In genomic region chr9:68302232-68302925, GRCm38 (mm10) we compare ENCODE assay signal across 9 mouse cellular contexts.
DNase-seq lines count a peak whose midpoint lies in the region; ATAC-seq and TF ChIP-seq lines count a peak whose summit lies in the region.
"Had no signal": no experiment of that assay in that cellular context is flagged by ENCODE, and none has a peak within 500 bp of the region (broad histone marks: within the 10 kb centered on the region; RNA-seq: fewer than 3 reads in every experiment).

No protein-coding gene starts in this region.

- no peak overlapping the region for H3K4me3 ChIP-seq in liver, adult 2 months (ENCODE audit: insufficient read depth, low read depth, low read length)
- no peak overlapping the region for H3K4me3 ChIP-seq in liver, embryonic 11.5 days (ENCODE audit: low read depth, low read length)
- no peak overlapping the region for H3K4me3 ChIP-seq in embryonic facial prominence, embryonic 15.5 days (replicated peaks)
- H3K4me3 ChIP-seq in heart, embryonic 16.5 days (ENCODE audit: low read length), result no peak overlapping the region

- no peaks in the 10 kb centered on the region for H3K27me3 ChIP-seq in liver, adult 2 months (ENCODE audit: control insufficient read depth, insufficient read depth, low read length)
- H3K27me3 ChIP-seq in liver, embryonic 11.5 days (replicated peaks; ENCODE audit: control insufficient read depth, insufficient read depth, low read length), result no peaks in the 10 kb centered on the region
- H3K27me3 ChIP-seq in embryonic facial prominence, embryonic 15.5 days, result no peaks in the 10 kb centered on the region
- no peaks in the 10 kb centered on the region for H3K27me3 ChIP-seq in heart, embryonic 16.5 days (ENCODE audit: control insufficient read depth, insufficient read depth, low read length)

- WGBS in liver, adult 2 months, result 74% methylated on average over 7 of the region's 7 CpGs
- WGBS in liver, embryonic 11.5 days, result 56% methylated on average over 7 of the region's 7 CpGs
- 53% methylated on average over 7 of the region's 7 CpGs for WGBS in embryonic facial prominence, embryonic 15.5 days
- WGBS in heart, embryonic 16.5 days, result 20% methylated on average over 7 of the region's 7 CpGs

- no peak for TF ChIP-seq CTCF in liver, adult 2 months (IDR thresholded peaks at IDR 0.05; ENCODE audit: low read depth, low read length)

- no peak overlapping the region for H3K4me2 ChIP-seq in liver, embryonic 11.5 days
- H3K4me2 ChIP-seq in embryonic facial prominence, embryonic 15.5 days (replicated peaks), result no peak overlapping the region
- H3K4me2 ChIP-seq in heart, embryonic 16.5 days (ENCODE audit: low read depth, low read length), result peak overlapping the region; percentile 19; the same call in 1 of the 2 replicates

- no peak for TF ChIP-seq POLR2A in liver, adult 2 months (IDR thresholded peaks at IDR 0.05; ENCODE audit: extremely low read depth, insufficient read depth, low read length)

- no peaks in the 10 kb centered on the region for H3K4me1 ChIP-seq in liver, adult 2 months (ENCODE audit: control insufficient read depth, insufficient read depth, low read length)
- H3K4me1 ChIP-seq in liver, embryonic 11.5 days (replicated peaks; ENCODE audit: control insufficient read depth, insufficient read depth, low read length), result no peaks in the 10 kb centered on the region
- peaks cover 5% of the 10 kb centered on the region; the same call in 1 of the 2 replicates for H3K4me1 ChIP-seq in embryonic facial prominence, embryonic 15.5 days
- H3K4me1 ChIP-seq in heart, embryonic 16.5 days (ENCODE audit: control insufficient read depth, insufficient read depth, low read length), result peaks cover 11% of the 10 kb centered on the region

- H3K9ac ChIP-seq in liver, adult 2 months (ENCODE audit: low read depth, low read length), result no peak overlapping the region
- H3K9ac ChIP-seq in liver, embryonic 11.5 days (ENCODE audit: low read depth, low read length), result no peak overlapping the region
- H3K9ac ChIP-seq in embryonic facial prominence, embryonic 15.5 days, result no peak overlapping the region
- H3K9ac ChIP-seq in heart, embryonic 16.5 days (ENCODE audit: low read length), result peak overlapping the region; percentile 1; the same call in 1 of the 2 replicates

- no peak overlapping the region for H3K27ac ChIP-seq in liver, adult 2 months (replicated peaks; ENCODE audit: insufficient read depth, low read depth, low read length)
- H3K27ac ChIP-seq in liver, embryonic 11.5 days (ENCODE audit: low read depth, low read length), result no peak overlapping the region
- H3K27ac ChIP-seq in embryonic facial prominence, embryonic 15.5 days (replicated peaks), result peak overlapping the region; percentile 58; the same call in 1 of the 2 replicates
- peak overlapping the region; percentile 92 for H3K27ac ChIP-seq in heart, embryonic 16.5 days (ENCODE audit: low read length)

- no peaks in the 10 kb centered on the region for H3K9me3 ChIP-seq in liver, embryonic 11.5 days (ENCODE audit: control insufficient read depth, low read length)
- H3K9me3 ChIP-seq in embryonic facial prominence, embryonic 15.5 days (replicated peaks), result no peaks in the 10 kb centered on the region
- H3K9me3 ChIP-seq in heart, embryonic 16.5 days (replicated peaks; ENCODE audit: control insufficient read depth, low read length), result no peaks in the 10 kb centered on the region; the same call in 1 of the 2 replicates

- no peaks in the 10 kb centered on the region for H3K79me2 ChIP-seq in liver, adult 2 months (ENCODE audit: control insufficient read depth, insufficient read depth, low read length)

- DNase-seq in liver, adult 2 months (ENCODE audit: extremely low read depth, low read depth, low spot score), result peak; percentile 8
- no peak for DNase-seq in liver, embryonic 11.5 days (ENCODE audit: low spot score)
- DNase-seq in lung, postnatal 14 days, result peak; percentile 12
- DNase-seq in frontal cortex, postnatal 25 days (ENCODE audit: low spot score in 2 of 2), result no peak
- DNase-seq in thymus, postnatal 14 days, result no peak
- DNase-seq in natural killer cell, adult 2 months (ENCODE audit: low spot score in 2 of 2), result no peak

- ATAC-seq in liver, embryonic 11.5 days (replicated peaks; ENCODE audit: low FRiP score), result no peak
- ATAC-seq in embryonic facial prominence, embryonic 15.5 days (ENCODE audit: insufficient number of reproducible peaks, low FRiP score, low TSS enrichment, low read depth), result no peak
- ATAC-seq in heart, embryonic 16.5 days (replicated peaks; ENCODE audit: extremely low read depth, insufficient read depth, low FRiP score), result peak; percentile 87

- no peaks in the 10 kb centered on the region for H3K36me3 ChIP-seq in liver, adult 2 months (ENCODE audit: control insufficient read depth, insufficient read depth, low read length)
- H3K36me3 ChIP-seq in liver, embryonic 11.5 days (ENCODE audit: control insufficient read depth, insufficient read depth, low read length), result no peaks in the 10 kb centered on the region
- H3K36me3 ChIP-seq in embryonic facial prominence, embryonic 15.5 days, result no peaks in the 10 kb centered on the region
- no peaks in the 10 kb centered on the region for H3K36me3 ChIP-seq in heart, embryonic 16.5 days (ENCODE audit: control insufficient read depth, insufficient read depth)
- H3K36me3 ChIP-seq: G1E had no signal

Comparison
In these comparisons a context has a peak if more than half of its experiments do, and no peak if none do; other contexts are left out.
1. DNase-seq: peak in liver, adult 2 months (single experiment) and lung, postnatal 14 days (single experiment); none in liver, embryonic 11.5 days (single experiment), frontal cortex, postnatal 25 days (0 of 2), thymus, postnatal 14 days (single experiment) and natural killer cell, adult 2 months (0 of 2).
2. H3K27ac ChIP-seq: peak in embryonic facial prominence, embryonic 15.5 days (single experiment) and heart, embryonic 16.5 days (single experiment); none in liver, adult 2 months (single experiment) and liver, embryonic 11.5 days (single experiment).